Mouse (Mus musculus): ENCODE data around the gene Rftn1.

DNA sequence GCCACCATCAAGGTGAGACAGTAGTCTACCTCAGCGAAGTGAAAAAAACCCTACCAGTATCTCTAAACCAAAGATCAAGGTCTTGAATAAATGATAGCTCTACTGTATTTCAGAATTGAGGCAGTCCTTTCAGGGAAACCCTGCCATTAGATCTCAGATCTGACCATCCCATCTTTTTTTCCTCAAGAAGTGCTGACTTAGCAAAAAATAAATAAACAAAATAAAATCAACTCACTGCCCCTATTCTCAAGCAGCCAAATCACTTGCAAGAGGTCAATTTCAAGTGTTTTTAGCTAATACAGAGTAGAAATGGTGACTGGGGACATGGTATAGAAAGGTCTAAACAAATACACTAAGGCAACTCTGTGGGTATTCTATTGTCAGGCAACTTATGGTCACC lies 136.5 kb downstream of the Rftn1 start:
- TF ChIP-seq ZC3H11A (IDR thresholded peaks at IDR 0.05; ENCODE audit: borderline replicate concordance, low read depth, low read length) (no peak), ZNF384 (IDR thresholded peaks at IDR 0.05; ENCODE audit: low read depth, low read length) (no peak)
